Mouse (Mus musculus) midbrain, postnatal 0 days (tissue): ENCODE measurements at regions not wholly inside any gene's neighbourhood (a gene's known extent, or its start where the extent isn't known, plus 50 kb on each side); places are given as distances from the start of the nearest gene placed in this dataset.

Experiments
- ATAC-seq: fragments of 200-750 bp; cut with Nextera tagmentation; 2 replicates; pipeline ENCODE4 v1.8.0; 2017; ENCODE audit warnings: moderate number of reproducible peaks, mild to moderate bottlenecking, moderate TSS enrichment, moderate library complexity; ENCODE audit not compliant: low FRiP score
- DNase-seq: peaks from one replicate; pipeline ENCODE4 v3.0.0-alpha.2; 2015; ENCODE audit warnings: low spot score
- H3K27ac ChIP-seq: fragments of 300-500 bp; sonication (generic); 2 replicates; pipeline ENCODE4 v1.5.1; 2014; ENCODE audit warnings: low read depth, mild to moderate bottlenecking, low read length, mixed read lengths
- H3K27me3 ChIP-seq: fragments of 300-500 bp; sonication (generic); 2 replicates; pipeline ENCODE4 v1.6.1; 2014; ENCODE audit warnings: low read length, control low read depth, mixed read lengths; ENCODE audit not compliant: insufficient read depth
- H3K36me3 ChIP-seq: fragments of 300-500 bp; sonication (generic); 2 replicates; pipeline ENCODE4 v1.6.1; 2014; ENCODE audit warnings: low read length, control low read depth, mixed read lengths; ENCODE audit not compliant: insufficient read depth
- H3K4me1 ChIP-seq: fragments of 300-500 bp; sonication (generic); 2 replicates; pipeline ENCODE4 v1.6.1; 2014; ENCODE audit warnings: mild to moderate bottlenecking, control low read depth, antibody characterized with exemption, low read length, mixed read lengths; ENCODE audit not compliant: insufficient read depth
- H3K4me2 ChIP-seq: fragments of 300-500 bp; sonication (generic); 2 replicates; pipeline ENCODE4 v1.6.1; 2014; ENCODE audit warnings: low read depth, mild to moderate bottlenecking, low read length, mixed read lengths; ENCODE audit not compliant: poor library complexity, severe bottlenecking
- H3K4me3 ChIP-seq: fragments of 300-500 bp; sonication (generic); 2 replicates; pipeline ENCODE4 v1.5.1; 2014; ENCODE audit warnings: low read depth, mild to moderate bottlenecking, low read length, moderate library complexity
- H3K9ac ChIP-seq: fragments of 300-500 bp; sonication (generic); replicated peaks from 2 replicates; pipeline ENCODE4 v1.6.1; 2014; ENCODE audit warnings: mild to moderate bottlenecking, low read length, moderate library complexity, mixed read lengths; ENCODE audit not compliant: poor library complexity, severe bottlenecking
- H3K9me3 ChIP-seq: fragments of 300-500 bp; sonication (generic); 2 replicates; pipeline ENCODE4 v1.6.1; 2016; ENCODE audit warnings: low read length, control low read depth
- CTCF ChIP-seq: IDR thresholded peaks from 2 replicates; pipeline ENCODE4 v1.5.1; 2016; ENCODE audit warnings: antibody characterized with exemption, mild to moderate bottlenecking
- WGBS: fragments of 180-500 bp; shearing (Covaris S2); extraction: QIAGEN DNeasy Blood & Tissue Kit; methylation state at CpG from one replicate; pipeline ENCODE4 v1.1.7; 2014; 5-methylcytosine and 5-hydroxymethylcytosine counted together

GRCm38 (mm10) chr14:80443820-80444219, 459.9 kb downstream of the Olfm4 start:
- ATAC-seq (no peak), DNase-seq (no peak)
- no peak overlapping the region for H3K4me2 ChIP-seq
- no peaks in the 10 kb centered on the region for H3K4me1 ChIP-seq
- no peak for TF ChIP-seq CTCF
- H3K9ac ChIP-seq, result no peak overlapping the region
- no peak overlapping the region for H3K27ac ChIP-seq
- no peaks in the 10 kb centered on the region for H3K9me3 ChIP-seq
- H3K27me3 ChIP-seq, result no peaks in the 10 kb centered on the region
- H3K4me3 ChIP-seq, result no peak overlapping the region
- no peaks in the 10 kb centered on the region for H3K36me3 ChIP-seq

- Histone ChIP-seq H3K4me3 (no peak overlapping the region), H3K4me1 (no peaks in the 10 kb centered on the region), H3K27me3 (no peaks in the 10 kb centered on the region), H3K36me3 (no peaks in the 10 kb centered on the region), H3K4me2 (no peak overlapping the region), H3K9ac (no peak overlapping the region), H3K9me3 (no peaks in the 10 kb centered on the region), H3K27ac (no peak overlapping the region)
- ATAC-seq (no peak), DNase-seq (no peak)
- 32% methylated on average over 1 of the region's 1 CpGs for WGBS
- no peak for TF ChIP-seq CTCF
Observed at GRCm38 (mm10) chr14:80471470-80471869, 487.6 kb downstream of the Olfm4 start.

GRCm38 (mm10) chr14:80479918-80480317, 496.0 kb downstream of the Olfm4 start:
- Histone ChIP-seq H3K4me2 (no peak overlapping the region), H3K27me3 (no peaks in the 10 kb centered on the region)

GRCm38 (mm10) chr14:80482771-80483170, 498.9 kb downstream of the Olfm4 start:
- DNase-seq, result no peak
- Histone ChIP-seq H3K36me3 (no peaks in the 10 kb centered on the region), H3K4me2 (no peak overlapping the region), H3K27ac (no peak overlapping the region), H3K4me3 (no peak overlapping the region), H3K9me3 (no peaks in the 10 kb centered on the region), H3K4me1 (no peaks in the 10 kb centered on the region), H3K9ac (no peak overlapping the region), H3K27me3 (no peaks in the 10 kb centered on the region)
- TF ChIP-seq CTCF, result no peak
- ATAC-seq, result no peak
- WGBS, result 77% methylated on average over 3 of the region's 3 CpGs

More at GRCm38 (mm10) chr14:80479918-80480317, 496.0 kb downstream of the Olfm4 start:
- no peak overlapping the region for H3K9ac ChIP-seq
- no peaks in the 10 kb centered on the region for H3K9me3 ChIP-seq
- no peak for ATAC-seq
- H3K27ac ChIP-seq, result no peak overlapping the region
- no peak for DNase-seq
- no peak for TF ChIP-seq CTCF
- H3K4me1 ChIP-seq, result no peaks in the 10 kb centered on the region
- no peak overlapping the region for H3K4me3 ChIP-seq
- no peaks in the 10 kb centered on the region for H3K36me3 ChIP-seq

GRCm38 (mm10) chr14:80484256-80484655, 500.4 kb downstream of the Olfm4 start:
- ATAC-seq, result no peak
- Histone ChIP-seq H3K4me2 (no peak overlapping the region), H3K4me1 (no peaks in the 10 kb centered on the region), H3K4me3 (no peak overlapping the region), H3K27ac (no peak overlapping the region), H3K27me3 (no peaks in the 10 kb centered on the region), H3K9ac (no peak overlapping the region), H3K9me3 (no peaks in the 10 kb centered on the region), H3K36me3 (no peaks in the 10 kb centered on the region)
- no peak for DNase-seq
- no peak for TF ChIP-seq CTCF

GRCm38 (mm10) chr14:80485149-80485548, 501.3 kb downstream of the Olfm4 start:
- Histone ChIP-seq H3K27ac (no peak overlapping the region), H3K4me1 (no peaks in the 10 kb centered on the region), H3K4me2 (no peak overlapping the region), H3K9me3 (no peaks in the 10 kb centered on the region), H3K36me3 (no peaks in the 10 kb centered on the region), H3K27me3 (no peaks in the 10 kb centered on the region), H3K9ac (no peak overlapping the region), H3K4me3 (no peak overlapping the region)
- no peak for ATAC-seq
- TF ChIP-seq CTCF, result no peak
- DNase-seq, result no peak

GRCm38 (mm10) chr14:80486605-80487004, 502.7 kb downstream of the Olfm4 start:
- no peak overlapping the region for H3K4me2 ChIP-seq
- no peak overlapping the region for H3K4me3 ChIP-seq
- 84% methylated on average over 6 of the region's 6 CpGs for WGBS
- no peaks in the 10 kb centered on the region for H3K36me3 ChIP-seq
- TF ChIP-seq CTCF, result no peak
- no peak overlapping the region for H3K27ac ChIP-seq
- H3K27me3 ChIP-seq, result no peaks in the 10 kb centered on the region
- H3K9me3 ChIP-seq, result no peaks in the 10 kb centered on the region
- no peak overlapping the region for H3K9ac ChIP-seq
- no peaks in the 10 kb centered on the region for H3K4me1 ChIP-seq
- ATAC-seq (no peak), DNase-seq (no peak)
